12 mouse cellular contexts compared by ENCODE assay signal in genomic region chr17:88774103-88774526, GRCm38 (mm10). TPM values are rescaled to one million over a fixed set of nuclear protein-coding genes. Genes with fewer than 3 reads are reported as not detected.
A peak's percentile ranks its signal among the peaks of the same experiment; 100 is the strongest.
DNase-seq lines count a peak whose midpoint lies in the region; ATAC-seq and TF ChIP-seq lines count a peak whose summit lies in the region.
"Had no signal": no experiment of that assay in that cellular context is flagged by ENCODE, and none has a peak within 500 bp of the region (broad histone marks: within the 10 kb centered on the region; RNA-seq: fewer than 3 reads in every experiment).

No protein-coding gene starts in this region.

- TF ChIP-seq CTCF in liver, postnatal 0 days (IDR thresholded peaks at IDR 0.05; ENCODE audit: low read depth) = no peak

- 0 out of 2 replicates have a peak, but pooled peaks cover 11% of the 10 kb centered on the region for H3K4me1 ChIP-seq in forebrain, embryonic 13.5 days
- peaks cover 11% of the 10 kb centered on the region for H3K4me1 ChIP-seq in forebrain, embryonic 12.5 days
- no peaks in the 10 kb centered on the region for H3K4me1 ChIP-seq in liver, postnatal 0 days (ENCODE audit: insufficient read depth)
- peaks cover 14% of the 10 kb centered on the region for H3K4me1 ChIP-seq in hindbrain, embryonic 16.5 days (ENCODE audit: control insufficient read depth, insufficient read depth, low read depth, low read length)
- peaks cover 19% of the 10 kb centered on the region for H3K4me1 ChIP-seq in neural tube, embryonic 12.5 days
- H3K4me1 ChIP-seq in liver, embryonic 11.5 days (replicated peaks; ENCODE audit: control insufficient read depth, insufficient read depth, low read length) = no peaks in the 10 kb centered on the region

- no peaks in the 10 kb centered on the region for H3K36me3 ChIP-seq in forebrain, embryonic 13.5 days (ENCODE audit: poor library complexity, severe bottlenecking)
- no peaks in the 10 kb centered on the region for H3K36me3 ChIP-seq in forebrain, embryonic 12.5 days (replicated peaks)
- H3K36me3 ChIP-seq in liver, postnatal 0 days (replicated peaks; ENCODE audit: insufficient read depth, low read length) = no peaks in the 10 kb centered on the region
- H3K36me3 ChIP-seq in hindbrain, embryonic 16.5 days (ENCODE audit: control insufficient read depth, insufficient read depth, low read length) = no peaks in the 10 kb centered on the region
- no peaks in the 10 kb centered on the region for H3K36me3 ChIP-seq in neural tube, embryonic 12.5 days
- no peaks in the 10 kb centered on the region for H3K36me3 ChIP-seq in liver, embryonic 11.5 days (ENCODE audit: control insufficient read depth, insufficient read depth, low read length)

- 49% methylated on average over 9 of the region's 9 CpGs for WGBS in forebrain, embryonic 13.5 days
- 60% methylated on average over 9 of the region's 9 CpGs for WGBS in forebrain, embryonic 12.5 days
- 44% methylated on average over 9 of the region's 9 CpGs for WGBS in liver, postnatal 0 days (ENCODE audit: insufficient replicate concordance)
- WGBS in hindbrain, embryonic 16.5 days = 21% methylated on average over 9 of the region's 9 CpGs
- WGBS in neural tube, embryonic 12.5 days = 8% methylated on average over 9 of the region's 9 CpGs
- WGBS in liver, embryonic 11.5 days = 46% methylated on average over 9 of the region's 9 CpGs

- peak; percentile 8 for DNase-seq in liver
- DNase-seq in liver, postnatal 0 days = no peak
- DNase-seq in urinary bladder, adult 18-20 months (ENCODE audit: low spot score in 2 of 2) = no peak
- DNase-seq in liver, embryonic 11.5 days (ENCODE audit: low spot score) = no peak
- DNase-seq: adrenal gland, postnatal 10 days; cerebellum, adult 11-12 months; heart, postnatal 14 days had no signal

- no peaks in the 10 kb centered on the region; the same call in 1 of the 2 replicates for H3K9me3 ChIP-seq in forebrain, embryonic 13.5 days (replicated peaks)
- no peaks in the 10 kb centered on the region for H3K9me3 ChIP-seq in forebrain, embryonic 12.5 days
- H3K9me3 ChIP-seq in liver, postnatal 0 days (ENCODE audit: low read length) = no peaks in the 10 kb centered on the region
- H3K9me3 ChIP-seq in hindbrain, embryonic 16.5 days (ENCODE audit: control insufficient read depth, low read length) = no peaks in the 10 kb centered on the region
- H3K9me3 ChIP-seq in neural tube, embryonic 12.5 days = no peaks in the 10 kb centered on the region
- H3K9me3 ChIP-seq in liver, embryonic 11.5 days (ENCODE audit: control insufficient read depth, low read length) = no peaks in the 10 kb centered on the region

- H3K27me3 ChIP-seq in forebrain, embryonic 13.5 days = peaks cover 25% of the 10 kb centered on the region
- H3K27me3 ChIP-seq in forebrain, embryonic 12.5 days = peaks cover 66% of the 10 kb centered on the region
- H3K27me3 ChIP-seq in liver, postnatal 0 days (ENCODE audit: insufficient read depth, low read length) = no peaks in the 10 kb centered on the region
- H3K27me3 ChIP-seq in hindbrain, embryonic 16.5 days (replicated peaks; ENCODE audit: control insufficient read depth, insufficient read depth, low read length) = no peaks in the 10 kb centered on the region
- H3K27me3 ChIP-seq in neural tube, embryonic 12.5 days (replicated peaks) = no peaks in the 10 kb centered on the region
- no peaks in the 10 kb centered on the region for H3K27me3 ChIP-seq in liver, embryonic 11.5 days (replicated peaks; ENCODE audit: control insufficient read depth, insufficient read depth, low read length)

- H3K4me3 ChIP-seq in forebrain, embryonic 13.5 days = no peak overlapping the region
- H3K4me3 ChIP-seq in forebrain, embryonic 12.5 days (replicated peaks) = no peak overlapping the region
- no peak overlapping the region for H3K4me3 ChIP-seq in liver, postnatal 0 days (ENCODE audit: low read depth, low read length)
- no peak overlapping the region for H3K4me3 ChIP-seq in hindbrain, embryonic 16.5 days (ENCODE audit: low read length)
- no peak overlapping the region for H3K4me3 ChIP-seq in neural tube, embryonic 12.5 days
- no peak overlapping the region for H3K4me3 ChIP-seq in liver, embryonic 11.5 days (ENCODE audit: low read depth, low read length)

- H3K9ac ChIP-seq in forebrain, embryonic 13.5 days = no peak overlapping the region
- no peak overlapping the region for H3K9ac ChIP-seq in forebrain, embryonic 12.5 days
- no peak overlapping the region for H3K9ac ChIP-seq in liver, postnatal 0 days (replicated peaks)
- H3K9ac ChIP-seq in hindbrain, embryonic 16.5 days (ENCODE audit: low read depth, low read length) = 0 out of 2 replicates have a peak overlapping the region, but pooled peaks have one; percentile 8
- no peak overlapping the region for H3K9ac ChIP-seq in neural tube, embryonic 12.5 days
- no peak overlapping the region for H3K9ac ChIP-seq in liver, embryonic 11.5 days (ENCODE audit: low read depth, low read length)

- ATAC-seq in forebrain, embryonic 13.5 days = peak; percentile 25; the same call in 1 of the 2 replicates
- ATAC-seq in forebrain, embryonic 12.5 days (ENCODE audit: low FRiP score) = no peak
- no peak for ATAC-seq in liver, postnatal 0 days
- peak; percentile 66 for ATAC-seq in hindbrain, embryonic 16.5 days
- peak; percentile 88 for ATAC-seq in neural tube, embryonic 12.5 days (ENCODE audit: low FRiP score, low read depth)
- no peak for ATAC-seq in liver, embryonic 11.5 days (replicated peaks; ENCODE audit: low FRiP score)

- H3K27ac ChIP-seq in forebrain, embryonic 13.5 days = 0 out of 2 replicates have a peak overlapping the region, but pooled peaks have one; percentile 4
- H3K27ac ChIP-seq in forebrain, embryonic 12.5 days = no peak overlapping the region
- no peak overlapping the region for H3K27ac ChIP-seq in liver, postnatal 0 days (ENCODE audit: low read depth)
- peak overlapping the region; percentile 52 for H3K27ac ChIP-seq in hindbrain, embryonic 16.5 days (ENCODE audit: low read depth, low read length)
- H3K27ac ChIP-seq in neural tube, embryonic 12.5 days = peak overlapping the region; percentile 57
- no peak overlapping the region for H3K27ac ChIP-seq in liver, embryonic 11.5 days (ENCODE audit: low read depth, low read length)

- H3K4me2 ChIP-seq in forebrain, embryonic 13.5 days = no peak overlapping the region
- no peak overlapping the region for H3K4me2 ChIP-seq in forebrain, embryonic 12.5 days
- H3K4me2 ChIP-seq in liver, postnatal 0 days (ENCODE audit: low read depth, low read length) = no peak overlapping the region
- no peak overlapping the region for H3K4me2 ChIP-seq in hindbrain, embryonic 16.5 days (ENCODE audit: low read length)
- peak overlapping the region; percentile 25 for H3K4me2 ChIP-seq in neural tube, embryonic 12.5 days (replicated peaks)
- H3K4me2 ChIP-seq in liver, embryonic 11.5 days = no peak overlapping the region

- TF ChIP-seq EP300 in liver, postnatal 0 days (IDR thresholded peaks at IDR 0.05; ENCODE audit: low read depth) = no peak

RNA-seq across cellular contexts. Expression of gene Lhcgr, which starts 17.7 kb away (rescaled TPM):
- 0.42 and 0.49 TPM in 2 replicates for polyA plus RNA-seq in forebrain, embryonic 13.5 days (2015; fragmentation: Nextera tagmentation; extraction: Ambion mirVana)
- 0.06 and 0.69 TPM in 2 replicates for polyA plus RNA-seq in forebrain, embryonic 12.5 days (2016; fragmentation: Nextera tagmentation; extraction: Ambion mirVana)
- polyA plus RNA-seq in liver, postnatal 0 days (2015; fragmentation: Nextera tagmentation; extraction: Ambion mirVana) = not detected in 2 replicates
- 2.5 and 4.0 TPM in 2 replicates for polyA plus RNA-seq in hindbrain, embryonic 16.5 days (2015; fragmentation: Nextera tagmentation; extraction: Ambion mirVana)
- polyA plus RNA-seq in neural tube, embryonic 12.5 days (2016; fragmentation: Nextera tagmentation; extraction: Ambion mirVana) = 0.70 and 1.2 TPM in 2 replicates
- not detected in 2 replicates for polyA plus RNA-seq in liver, embryonic 11.5 days (2014; fragmentation: Nextera tagmentation; extraction: Ambion mirVana)
- polyA plus RNA-seq: liver, embryonic 16.5 days had no signal

Comparison
In these comparisons a context has a peak if more than half of its experiments do, and no peak if none do; other contexts are left out.
1. ATAC-seq: peak in forebrain, embryonic 13.5 days (single experiment), hindbrain, embryonic 16.5 days (single experiment) and neural tube, embryonic 12.5 days (single experiment); none in forebrain, embryonic 12.5 days (single experiment), liver, postnatal 0 days (single experiment) and liver, embryonic 11.5 days (single experiment).
2. H3K27ac ChIP-seq: peak in forebrain, embryonic 13.5 days (single experiment), hindbrain, embryonic 16.5 days (single experiment) and neural tube, embryonic 12.5 days (single experiment); none in forebrain, embryonic 12.5 days (single experiment), liver, postnatal 0 days (single experiment) and liver, embryonic 11.5 days (single experiment).